Mouse (Mus musculus) myocyte (in vitro differentiated cells): Measurements from ENCODE around the gene Tmem233.

Experiments
- CEBPB ChIP-seq: IDR thresholded peaks from 2 replicates; pipeline ENCODE4 v1.6.1; 2011; ENCODE audit warnings: mild to moderate bottlenecking, moderate library complexity; ENCODE audit not compliant: poor library complexity, insufficient read depth, severe bottlenecking
- MAX ChIP-seq: IDR thresholded peaks from one replicate; pipeline ENCODE4 v1.6.1; 2011; ENCODE audit warnings: low read depth, mild to moderate bottlenecking, control low read depth
- MYOD1 ChIP-seq, 3 experiments: IDR thresholded peaks; one replicate each; pipeline ENCODE4 v1.6.1; 2011; ENCODE audit warnings: control low read depth in 2 of 3, low read depth in 2 of 3, mild to moderate bottlenecking in 2 of 3, moderate library complexity in 1 of 3; ENCODE audit not compliant: insufficient read length in 2 of 3, control insufficient read depth in 1 of 3
- POLR2A ChIP-seq: IDR thresholded peaks from one replicate; pipeline ENCODE4 v1.6.1; 2011; ENCODE audit warnings: low read depth, mild to moderate bottlenecking, control low read depth, moderate library complexity; ENCODE audit not compliant: insufficient read length
- POLR2AphosphoS2 ChIP-seq: IDR thresholded peaks from one replicate; pipeline ENCODE4 v1.6.1; 2011; ENCODE audit warnings: low read depth, control low read depth; ENCODE audit not compliant: insufficient read length
- SRF ChIP-seq: IDR thresholded peaks from one replicate; pipeline ENCODE4 v1.6.1; 2011; ENCODE audit warnings: low read depth; ENCODE audit not compliant: control insufficient read depth, insufficient read length
- TCF12 ChIP-seq: IDR thresholded peaks from one replicate; pipeline ENCODE4 v1.6.1; 2011; ENCODE audit warnings: mild to moderate bottlenecking, control low read depth; ENCODE audit not compliant: poor library complexity, insufficient read depth, severe bottlenecking
- TCF3 ChIP-seq: IDR thresholded peaks from one replicate; pipeline ENCODE4 v1.6.1; 2011; ENCODE audit warnings: low read depth, control low read depth; ENCODE audit not compliant: insufficient read length

DNA sequence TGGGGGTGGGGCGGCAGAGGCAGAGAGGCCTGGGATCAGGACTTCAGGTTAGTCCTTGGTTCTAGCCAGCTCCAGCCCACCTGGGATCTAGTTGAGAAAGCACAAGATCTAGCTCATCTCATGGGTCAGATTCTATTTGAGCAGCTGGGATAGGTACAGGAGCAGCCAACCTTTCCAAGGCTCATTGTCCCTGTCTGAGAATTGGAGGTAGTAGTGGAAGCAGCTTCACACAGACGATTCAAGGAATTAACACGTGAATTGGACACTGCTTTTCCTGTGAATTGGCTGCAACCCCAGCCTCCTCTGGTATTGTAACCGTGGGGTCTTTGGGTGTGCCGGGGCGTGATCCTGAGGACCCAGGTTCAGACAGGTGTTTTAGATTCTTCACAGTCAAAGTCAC is 30.2 kb downstream of the Tmem233 start:
- TF ChIP-seq TCF3 (no peak), TCF12 (no peak), POLR2AphosphoS2 (no peak), MAX (no peak), POLR2A (no peak), MYOD1 (IDR thresholded peaks at IDR 0.05; ENCODE audit: control insufficient read depth in 1 of 3, insufficient read length in 2 of 3, low read depth in 2 of 3) (no peak), SRF (no peak), CEBPB (no peak)
